Mouse (Mus musculus) bone marrow macrophage, adult 2 months (primary cell): ENCODE measurements around the gene Gpc5.

Experiments used
- CTCF ChIP-seq: IDR thresholded peaks from 2 replicates; pipeline ENCODE4 v1.5.1; 2012; ENCODE audit warnings: low read depth, mild to moderate bottlenecking, low read length, moderate library complexity
- POLR2A ChIP-seq: IDR thresholded peaks from 2 replicates; pipeline ENCODE4 v1.6.1; 2012; ENCODE audit warnings: mild to moderate bottlenecking, low read depth, low read length, borderline replicate concordance

DNA sequence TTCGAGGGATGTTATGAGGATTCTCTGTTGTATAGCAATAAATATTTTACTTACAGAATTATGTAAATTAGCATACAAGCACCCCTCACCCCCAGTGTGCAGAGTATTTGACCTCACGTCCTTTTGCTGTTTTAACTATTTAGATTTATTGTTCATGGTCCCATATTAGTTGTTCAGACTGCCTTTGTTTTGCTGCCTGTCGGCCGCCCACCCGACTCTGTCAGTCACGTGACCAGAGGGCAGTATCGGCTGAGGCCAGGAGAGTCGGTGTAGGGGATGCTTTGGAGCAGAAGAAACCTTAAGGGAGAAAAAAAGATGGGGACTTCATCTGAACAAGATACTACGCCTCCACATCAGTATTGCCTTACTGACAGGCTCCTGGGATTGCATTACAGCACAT is 14.7 kb upstream of the Gpc5 start:
- no peak for TF ChIP-seq CTCF
- no peak for TF ChIP-seq POLR2A
